Mouse (Mus musculus) spleen, postnatal 36 days (tissue): ENCODE results near the gene Speg.

Experiments
- DNase-seq, 2 experiments: peaks; one replicate each; pipeline ENCODE4 v3.0.0; 2022; ENCODE audit warnings: low spot score in 2 of 2, mixed read lengths in 1 of 2

Speg gene

DNA sequence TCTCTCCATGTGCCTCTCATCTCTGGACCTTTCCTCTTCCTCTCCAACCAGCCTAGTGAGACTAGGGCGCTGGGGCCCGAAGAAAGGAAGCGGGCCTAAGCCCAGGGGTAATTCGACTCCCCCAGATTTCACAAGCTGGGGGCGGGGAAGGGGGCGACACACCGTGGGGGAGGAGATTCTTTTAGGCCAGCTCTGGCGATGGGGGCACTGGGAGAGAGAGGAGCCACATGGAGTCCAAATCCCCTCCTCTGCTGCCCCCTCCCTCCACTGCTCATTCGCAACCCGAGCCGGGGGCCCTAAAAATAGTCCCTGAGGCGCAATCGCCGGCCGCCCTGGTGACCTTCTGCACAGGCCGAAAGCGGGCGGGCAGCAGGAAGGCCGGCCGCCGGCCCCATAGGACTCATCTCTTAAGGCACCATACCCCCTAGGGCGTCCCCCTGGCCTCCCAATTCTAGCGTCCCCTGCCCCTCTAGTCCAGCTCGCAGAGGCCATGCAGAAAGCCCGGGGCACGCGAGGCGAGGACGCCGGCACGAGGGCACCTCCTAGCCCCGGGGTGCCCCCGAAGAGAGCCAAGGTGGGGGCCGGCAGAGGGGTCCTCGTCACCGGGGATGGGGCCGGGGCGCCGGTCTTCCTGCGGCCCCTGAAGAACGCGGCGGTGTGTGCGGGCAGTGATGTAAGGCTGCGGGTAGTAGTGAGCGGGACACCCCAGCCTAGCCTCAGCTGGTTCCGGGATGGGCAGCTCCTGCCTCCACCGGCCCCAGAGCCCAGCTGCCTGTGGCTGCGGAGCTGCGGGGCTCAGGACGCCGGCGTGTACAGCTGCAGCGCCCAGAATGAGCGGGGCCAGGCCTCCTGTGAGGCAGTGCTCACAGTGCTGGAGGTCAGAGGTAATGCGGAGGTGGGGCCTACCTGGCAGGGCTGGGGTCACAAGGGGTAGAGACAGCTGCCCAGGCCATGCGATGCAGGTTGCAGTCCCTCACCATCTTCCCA, at the start of gene Speg:
TSS of gene Speg (plus strand) at position 348 of the 987 bp plus-strand sequence.
- DNase-seq, result no peak

GRCm38 (mm10) chr1:75327461-75327860, 47.6 kb upstream of the Speg start:
- no peak for DNase-seq

GRCm38 (mm10) chr1:75331271-75331670, 43.8 kb upstream of the Speg start:
- DNase-seq, result no peak

GRCm38 (mm10) chr1:75336461-75336860, 38.6 kb upstream of the Speg start:
- no peak for DNase-seq

DNA sequence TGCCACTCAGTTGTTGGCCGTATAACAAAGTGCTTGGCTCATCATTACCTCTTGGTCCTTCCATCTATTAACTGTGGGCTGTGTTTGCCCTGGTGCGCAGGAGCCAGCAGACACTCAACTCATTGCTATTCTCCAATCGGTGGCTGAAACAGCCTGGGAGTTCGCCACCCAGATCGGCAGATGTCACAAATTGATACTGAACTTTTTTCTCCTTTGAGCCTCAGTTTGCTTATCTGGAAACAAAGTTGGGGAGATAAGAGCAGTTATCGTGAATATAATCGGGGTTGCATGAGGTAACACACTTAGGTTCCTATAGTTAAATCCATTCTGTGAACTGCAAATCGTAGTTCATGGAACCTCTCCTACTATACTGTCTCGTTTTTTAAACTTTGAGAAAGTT, 38.0 kb upstream of the Speg start:
- DNase-seq, result no peak

DNA sequence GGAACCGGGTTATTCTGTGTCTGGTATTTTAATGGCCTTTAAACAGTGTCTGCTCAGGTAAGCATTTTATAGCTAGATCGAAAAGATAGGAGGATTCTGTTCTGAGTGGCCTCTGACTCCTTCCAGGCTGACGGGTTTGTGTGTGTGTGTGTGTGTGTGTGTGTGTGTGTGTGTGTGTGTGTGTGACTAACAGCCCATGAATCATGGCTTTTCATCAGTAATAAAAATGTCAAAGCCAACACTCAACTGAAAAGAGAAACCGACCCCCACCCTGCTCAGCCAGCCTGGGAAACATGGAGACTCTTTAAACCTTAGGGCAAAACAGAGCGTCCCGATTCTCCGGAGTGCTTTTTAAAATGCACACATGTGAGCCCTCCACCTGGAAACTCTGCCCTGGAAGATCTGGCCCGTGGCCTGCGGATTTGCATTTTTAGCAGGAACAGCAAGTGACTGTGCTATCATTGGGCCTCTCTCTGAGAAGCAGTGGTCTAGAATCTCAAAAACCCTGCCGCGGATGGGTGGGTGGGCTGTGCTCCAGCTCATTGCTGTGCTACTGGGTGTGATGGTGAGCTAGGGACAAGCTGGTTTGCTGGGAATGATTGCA, 36.9 kb upstream of the Speg start:
- no peak for DNase-seq

DNA sequence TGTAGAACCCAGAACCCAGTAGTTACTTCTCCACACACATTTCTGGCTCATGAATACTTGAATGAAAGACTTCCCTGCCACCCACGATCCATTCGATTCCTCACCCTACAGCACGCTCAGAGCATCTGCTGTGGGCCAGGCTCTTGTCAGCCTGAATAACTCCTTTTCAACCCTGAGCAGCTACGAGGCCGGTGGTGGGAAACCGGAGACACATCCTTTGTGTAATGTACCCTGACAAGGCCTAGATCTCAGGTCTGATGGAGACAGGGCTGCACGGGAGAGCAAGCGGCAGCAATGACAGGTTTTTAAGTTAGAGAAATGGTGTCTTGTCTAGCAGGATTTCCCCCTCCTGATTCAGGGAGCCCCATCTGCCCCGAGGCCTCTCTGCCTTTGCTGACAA, 35.8 kb upstream of the Speg start:
- no peak for DNase-seq

- DNase-seq, result no peak
Observed at GRCm38 (mm10) chr1:75340519-75340918, 34.6 kb upstream of the Speg start.

DNA sequence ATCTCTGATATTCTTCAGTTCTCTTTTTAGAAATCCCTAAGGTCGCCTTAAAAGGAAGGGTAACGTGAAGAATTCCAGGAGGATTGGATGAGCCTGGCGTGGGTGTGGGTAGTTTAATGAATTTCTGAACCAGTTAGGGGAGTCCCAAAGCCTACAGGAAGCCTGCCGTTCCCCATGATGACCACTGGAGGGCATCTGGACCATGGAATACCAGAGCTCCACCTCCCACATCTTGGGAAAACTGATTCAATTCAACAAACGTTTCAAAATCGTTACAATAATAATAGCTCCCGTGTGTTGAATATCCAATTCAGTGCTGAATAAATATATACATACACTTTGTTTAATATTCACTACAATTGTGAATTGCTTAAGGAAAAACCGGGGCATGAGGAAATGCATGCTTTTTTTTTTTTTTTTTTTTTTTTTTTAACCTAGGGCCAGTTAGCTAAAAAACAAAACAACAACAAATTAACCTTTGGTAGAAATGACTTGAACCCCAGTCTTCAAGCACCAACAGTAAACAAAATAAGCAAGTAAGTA, 32.2 kb upstream of the Speg start:
- DNase-seq, result peak in 1 of 2 experiments; percentile 21

DNA sequence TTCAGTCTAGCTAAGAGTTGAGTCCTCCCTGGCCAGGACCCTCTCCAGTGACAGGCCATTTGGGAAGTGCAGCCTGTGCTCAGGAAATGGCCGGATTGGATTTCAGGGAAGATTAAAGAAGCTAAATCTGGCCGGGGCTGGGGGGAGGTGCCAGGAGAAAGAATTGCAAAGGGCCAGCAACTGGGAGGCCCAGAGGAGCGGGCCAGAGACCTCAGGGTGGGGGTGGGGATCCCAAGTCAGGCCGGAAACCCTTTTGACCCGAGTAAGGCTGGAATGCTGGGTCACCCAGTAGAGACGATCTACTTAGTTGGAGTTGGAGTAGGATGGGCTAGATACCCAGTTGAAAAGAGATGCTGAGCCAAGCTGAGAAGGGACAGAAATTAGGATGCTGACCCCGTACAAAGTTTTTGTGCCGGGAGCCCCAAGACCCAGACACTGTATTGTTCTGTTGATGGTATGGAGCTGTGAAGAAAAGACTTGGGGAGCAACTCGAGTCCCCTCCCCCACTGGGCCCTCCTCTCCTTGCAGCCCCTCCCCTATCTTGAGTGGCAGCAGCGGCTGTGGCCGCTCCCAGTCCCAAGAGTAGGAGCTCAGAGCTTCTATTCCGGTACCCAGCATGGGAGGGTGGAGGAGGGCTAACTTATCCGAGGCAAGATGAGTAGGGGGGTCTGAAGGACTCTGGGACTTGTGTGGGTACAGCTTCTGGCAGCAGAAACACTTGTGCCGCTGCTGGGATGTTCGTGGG, 30.6 kb upstream of the Speg start:
- DNase-seq, result no peak

DNA sequence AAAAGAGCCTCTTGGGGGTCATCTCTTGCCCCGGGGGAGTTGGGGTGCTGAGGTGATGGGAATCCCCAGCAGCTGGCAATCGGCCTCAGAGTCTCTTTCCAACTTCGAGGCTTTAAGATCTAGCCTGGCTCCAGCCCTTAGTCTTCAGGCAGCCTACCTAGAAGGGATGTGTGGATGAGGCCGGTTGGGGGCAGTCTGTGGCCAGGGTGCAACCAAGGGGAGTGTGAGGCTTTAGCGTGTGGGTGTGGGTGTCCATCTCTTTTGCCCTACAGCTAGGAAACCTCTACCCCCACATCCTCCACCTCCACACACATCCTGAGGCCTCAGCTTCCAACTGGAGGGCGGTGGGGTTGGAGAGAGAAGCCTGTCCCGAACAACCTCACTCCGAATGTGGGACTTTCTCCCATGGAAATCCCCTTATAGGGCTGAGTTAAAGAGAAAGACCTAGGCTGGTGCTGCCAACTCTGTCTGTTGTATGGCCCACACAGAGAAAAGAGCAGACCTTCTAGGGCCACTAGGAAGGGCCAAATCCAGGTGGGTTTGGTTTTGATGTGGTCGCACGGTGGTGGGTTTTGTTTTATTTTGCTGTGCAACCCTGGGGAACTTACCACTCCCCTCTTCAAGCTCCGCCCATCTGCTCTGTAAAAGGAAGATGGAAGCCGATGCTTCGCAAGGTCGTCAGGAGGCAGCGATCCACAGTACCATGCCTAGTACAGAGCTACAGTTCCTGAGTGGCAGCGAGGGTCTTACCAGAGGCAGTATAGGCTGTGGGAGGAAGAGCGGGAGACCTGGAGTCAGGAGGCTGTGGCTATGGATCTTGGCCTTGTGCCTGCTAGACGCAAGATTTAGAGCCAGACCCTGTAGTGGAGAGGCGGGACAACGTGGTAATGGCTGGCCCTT, 29.8 kb upstream of the Speg start:
- DNase-seq, result no peak

DNA sequence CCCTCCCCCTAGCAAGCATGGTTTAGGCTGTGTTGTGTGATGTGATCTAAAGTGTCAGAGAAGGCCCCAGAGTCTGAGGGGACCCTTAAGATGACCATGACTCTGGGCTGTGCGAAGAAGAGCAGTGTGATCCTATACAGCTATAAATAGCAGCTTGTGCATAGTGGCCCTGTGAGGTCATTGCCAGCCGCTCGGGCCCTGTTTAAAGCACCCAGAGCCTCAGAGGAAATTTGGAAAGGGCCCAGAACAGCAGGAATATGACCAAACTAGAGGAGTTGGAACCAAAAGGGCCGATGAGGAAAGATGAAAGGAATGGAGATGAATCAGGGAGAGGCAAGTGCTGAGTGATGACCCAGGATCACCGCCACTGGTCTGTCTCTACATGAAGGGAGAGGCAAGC, 27.8 kb upstream of the Speg start:
- DNase-seq, result no peak

- no peak for DNase-seq
Observed at GRCm38 (mm10) chr1:75349275-75349674, 25.8 kb upstream of the Speg start.

DNA sequence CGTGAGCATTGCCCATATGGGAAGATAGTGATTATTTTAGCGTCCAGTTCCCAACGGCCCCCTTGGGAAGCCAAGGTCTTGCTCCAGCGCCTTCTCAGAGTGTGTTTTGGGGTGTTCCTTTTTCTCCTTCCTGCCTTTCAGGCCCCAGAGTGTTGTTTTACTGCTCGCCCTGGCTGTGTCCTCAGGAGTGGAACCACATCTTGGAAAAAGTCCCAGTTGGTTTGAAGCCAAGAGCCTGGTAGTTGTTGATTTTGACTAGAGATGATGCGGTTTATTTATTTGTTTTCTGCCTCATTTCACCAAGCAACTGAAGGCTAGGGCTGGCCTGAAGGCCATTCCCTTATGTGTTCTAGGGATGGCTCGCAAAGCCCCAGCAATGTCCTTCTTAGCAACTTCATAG, 17.8 kb upstream of the Speg start:
- DNase-seq, result no peak

DNA sequence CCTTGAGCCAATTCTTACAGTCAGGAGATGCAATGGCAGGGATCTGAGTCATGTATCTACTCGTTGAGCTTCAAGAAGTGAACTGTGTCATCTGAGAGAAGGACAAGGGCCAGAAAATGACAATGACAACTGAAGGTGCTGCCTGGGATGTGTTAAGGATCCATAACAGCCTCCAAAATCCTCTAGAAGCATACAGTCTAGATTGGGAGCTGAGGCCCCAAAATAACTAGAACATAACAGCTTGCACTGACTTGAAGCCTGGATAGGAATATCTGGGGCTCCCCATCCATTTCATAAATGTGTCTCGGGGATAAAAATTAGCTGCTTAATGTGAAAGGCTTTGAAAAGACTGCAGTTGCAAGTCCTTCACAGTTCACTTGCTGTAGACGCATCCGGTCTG, 17.1 kb upstream of the Speg start:
- DNase-seq, result no peak

- no peak for DNase-seq
Observed at GRCm38 (mm10) chr1:75359346-75359745, 15.8 kb upstream of the Speg start.

GRCm38 (mm10) chr1:75360112-75361031, 14.7 kb upstream of the Speg start, which contains the start of gene Des:
TSS of gene Des (plus strand) at chr1:75360329.
- DNase-seq, result peak in 1 of 2 experiments; percentile 17

GRCm38 (mm10) chr1:75361123-75361522, 14.0 kb upstream of the Speg start:
- DNase-seq, result no peak

DNA sequence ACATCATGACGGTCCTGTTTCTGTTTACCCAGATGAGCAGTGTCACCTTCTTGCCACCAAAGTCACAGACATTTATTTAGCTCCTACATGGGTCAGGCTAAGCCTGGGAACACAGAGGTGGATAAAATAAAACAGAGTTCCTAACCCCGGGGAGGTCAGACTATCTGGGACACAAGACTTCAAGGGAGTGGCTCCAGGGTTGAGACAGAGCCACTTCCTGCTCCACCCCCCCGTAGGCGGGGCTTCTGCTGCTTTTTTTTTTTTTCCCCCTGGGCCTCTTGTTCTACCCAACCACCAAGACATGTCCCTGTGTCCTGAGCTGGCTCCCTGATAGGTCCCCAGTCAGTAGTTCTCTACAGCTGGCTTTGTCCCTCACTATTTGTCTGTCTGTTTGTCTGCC, 13.3 kb upstream of the Speg start:
- no peak for DNase-seq

DNA sequence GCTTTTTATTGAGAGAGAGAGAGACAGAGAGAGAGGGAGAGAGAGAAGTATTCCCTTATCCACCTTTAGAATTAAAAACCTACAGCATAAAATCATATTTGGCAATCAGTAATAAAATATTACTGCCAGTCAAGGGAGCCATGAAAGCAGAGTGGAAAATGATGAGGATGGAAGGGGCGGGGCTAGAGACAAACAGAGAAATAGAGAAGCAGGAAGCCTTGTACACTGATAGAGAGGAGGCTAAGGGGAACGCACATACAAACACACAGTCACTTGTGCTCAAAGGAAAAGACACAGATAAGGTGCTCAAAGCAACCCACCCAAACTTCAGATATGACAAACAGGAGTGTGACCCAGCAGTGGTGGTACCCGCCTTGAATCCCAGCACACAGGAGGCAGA, 11.2 kb upstream of the Speg start:
- DNase-seq, result no peak
